Mouse (Mus musculus): ENCODE data around the gene Gm20388.

GRCm38 (mm10) chr8:122873171-122873570 is 2962.5 kb downstream of the Gm20388 start:
- TF ChIP-seq POLR2A (IDR thresholded peaks at IDR 0.05; ENCODE audit: borderline replicate concordance, insufficient read depth, low read length) (no peak), CTCF (IDR thresholded peaks at IDR 0.05; ENCODE audit: borderline replicate concordance, insufficient read depth, low read depth, low read length) (no peak)
